ENCODE assay signal across 8 mouse cellular contexts in genomic region chr5:147751673-147752130, GRCm38 (mm10). TPM values are rescaled to one million over a fixed set of nuclear protein-coding genes. Genes with fewer than 3 reads are reported as not detected.
DNase-seq lines count a peak whose midpoint lies in the region; ATAC-seq and TF ChIP-seq lines count a peak whose summit lies in the region.

No protein-coding gene starts in this region.

- peak overlapping the region; percentile 38 for H3K4me3 ChIP-seq in embryonic facial prominence, embryonic 13.5 days
- peak overlapping the region; percentile 33 for H3K4me3 ChIP-seq in heart, embryonic 11.5 days (ENCODE audit: low read depth, low read length)
- H3K4me3 ChIP-seq in lung, adult 2 months (replicated peaks; ENCODE audit: extremely low read depth, low read depth, low read length): no peak overlapping the region

- H3K9me3 ChIP-seq in embryonic facial prominence, embryonic 13.5 days: 0 out of 2 replicates have a peak, but pooled peaks cover 6% of the 10 kb centered on the region
- no peaks in the 10 kb centered on the region for H3K9me3 ChIP-seq in heart, embryonic 11.5 days (replicated peaks; ENCODE audit: control insufficient read depth, low read length)

- DNase-seq in monocyte, adult 2 months (ENCODE audit: low read depth in 1 of 2, low spot score in 2 of 2): peak; percentile 3 to 20
- peak; percentile 82 for DNase-seq in kidney, adult 9 months
- peak; percentile 50 for DNase-seq in lung, adult 2 months
- peak; percentile 49 for DNase-seq in retina, embryonic 14.5 days (ENCODE audit: low spot score)
- no peak for DNase-seq in c-Kit-positive CD71-positive TER-119-positive erythroid progenitor cells, embryonic 14.5 days (ENCODE audit: low spot score)

- H3K36me3 ChIP-seq in embryonic facial prominence, embryonic 13.5 days: no peaks in the 10 kb centered on the region
- H3K36me3 ChIP-seq in heart, embryonic 11.5 days (ENCODE audit: control insufficient read depth, insufficient read depth, low read length): no peaks in the 10 kb centered on the region

- no peak for ATAC-seq in monocyte, adult 5-6 weeks (replicated peaks; ENCODE audit: insufficient number of reproducible peaks, low FRiP score, low TSS enrichment, poor library complexity, severe bottlenecking)
- no peak for ATAC-seq in embryonic facial prominence, embryonic 13.5 days (ENCODE audit: insufficient number of reproducible peaks, insufficient read depth, low FRiP score, low TSS enrichment, low read depth)
- ATAC-seq in heart, embryonic 11.5 days (replicated peaks; ENCODE audit: insufficient number of reproducible peaks, low FRiP score, low TSS enrichment): peak; percentile 57; the same call in 1 of the 2 replicates

- peaks cover 73% of the 10 kb centered on the region for H3K27me3 ChIP-seq in embryonic facial prominence, embryonic 13.5 days
- peaks cover 9% of the 10 kb centered on the region for H3K27me3 ChIP-seq in heart, embryonic 11.5 days (ENCODE audit: control insufficient read depth, insufficient read depth, low read length)

- under 1% methylated on average over 27 of the region's 28 CpGs for WGBS in embryonic facial prominence, embryonic 13.5 days
- WGBS in heart, embryonic 11.5 days (ENCODE audit: insufficient replicate concordance): under 1% methylated on average over 28 of the region's 28 CpGs
- WGBS in lung, adult 2 months: under 1% methylated on average over 28 of the region's 28 CpGs

- no peak for TF ChIP-seq POLR2A in lung, adult 2 months (IDR thresholded peaks at IDR 0.05; ENCODE audit: borderline replicate concordance, extremely low read depth, low read depth, low read length)

- H3K9ac ChIP-seq in embryonic facial prominence, embryonic 13.5 days: peak overlapping the region; percentile 54; the same call in 1 of the 2 replicates
- peak overlapping the region; percentile 58; the same call in 1 of the 2 replicates for H3K9ac ChIP-seq in heart, embryonic 11.5 days (ENCODE audit: low read depth, low read length)

- peak overlapping the region; percentile 69 for H3K4me2 ChIP-seq in embryonic facial prominence, embryonic 13.5 days
- H3K4me2 ChIP-seq in heart, embryonic 11.5 days: peak overlapping the region; percentile 63

- TF ChIP-seq CTCF in lung, adult 2 months (IDR thresholded peaks at IDR 0.05; ENCODE audit: insufficient read depth, low read length): no peak

- H3K27ac ChIP-seq in embryonic facial prominence, embryonic 13.5 days: no peak overlapping the region
- no peak overlapping the region; the same call in 1 of the 2 replicates for H3K27ac ChIP-seq in heart, embryonic 11.5 days (ENCODE audit: low read depth, low read length)

- H3K4me1 ChIP-seq in embryonic facial prominence, embryonic 13.5 days: peaks cover 21% of the 10 kb centered on the region
- peaks cover 7% of the 10 kb centered on the region; the same call in 1 of the 2 replicates for H3K4me1 ChIP-seq in heart, embryonic 11.5 days (ENCODE audit: control insufficient read depth, insufficient read depth, low read length)
- peaks cover 3% of the 10 kb centered on the region; the same call in 1 of the 2 replicates for H3K4me1 ChIP-seq in lung, adult 2 months (ENCODE audit: control insufficient read depth, insufficient read depth, low read length)

RNA-seq across cellular contexts. Expression of gene Flt1, which starts 25.9 kb away (rescaled TPM):
- 15.4 to 20.2 TPM (median 18.7 TPM) in 3 replicates for total RNA-seq in monocyte, adult 5-6 weeks (2017)
- 8.8 and 10.0 TPM in 2 replicates for polyA plus RNA-seq in embryonic facial prominence, embryonic 13.5 days (2015; fragmentation: Nextera tagmentation; extraction: Ambion mirVana)
- polyA plus RNA-seq in heart, embryonic 11.5 days (2014; fragmentation: Nextera tagmentation; extraction: Ambion mirVana): 20.4 and 23.1 TPM in 2 replicates
- 32.5 and 33.3 TPM in 2 replicates for polyA plus RNA-seq in lung, adult 2 months (2012; rRNA removed)
